Mouse (Mus musculus) gastrocnemius, postnatal 4 days (tissue): ENCODE measurements at regions not wholly inside any gene's neighbourhood (a gene's known extent, or its start where the extent isn't known, plus 50 kb on each side); places are given as distances from the start of the nearest gene placed in this dataset.

Experiments used
- DNase-seq, 2 experiments: peaks; one replicate each; pipeline ENCODE4 v3.0.0; 2021 to 2022; ENCODE audit warnings: low spot score in 2 of 2, mixed read lengths in 2 of 2

GRCm38 (mm10) chr15:94219907-94220306 is 245.3 kb downstream of the Adamts20 start:
- no peak for DNase-seq

- no peak for DNase-seq
These were observed 248.5 kb downstream of the Adamts20 start for GRCm38 (mm10) chr15:94216703-94217102.

- DNase-seq = no peak
These were observed 250.8 kb downstream of the Adamts20 start for GRCm38 (mm10) chr15:94214440-94214839.

GRCm38 (mm10) chr15:94213393-94213792 is 251.8 kb downstream of the Adamts20 start:
- no peak for DNase-seq

GRCm38 (mm10) chr15:94208476-94208875 is 256.7 kb downstream of the Adamts20 start:
- no peak for DNase-seq

- no peak for DNase-seq
These were observed 258.8 kb downstream of the Adamts20 start for GRCm38 (mm10) chr15:94206454-94206853.

GRCm38 (mm10) chr15:94205309-94205893 is 259.8 kb downstream of the Adamts20 start:
- DNase-seq = no peak

- DNase-seq = no peak
These were observed 275.1 kb downstream of the Adamts20 start for GRCm38 (mm10) chr15:94190081-94190488.

GRCm38 (mm10) chr15:94187588-94187987 is 277.6 kb downstream of the Adamts20 start:
- DNase-seq = no peak

- DNase-seq = no peak
These were observed 281.4 kb downstream of the Adamts20 start for GRCm38 (mm10) chr15:94183663-94184375.

- no peak for DNase-seq
These were observed 291.1 kb downstream of the Adamts20 start for GRCm38 (mm10) chr15:94174083-94174482.

GRCm38 (mm10) chr15:94160806-94161205 is 304.4 kb downstream of the Adamts20 start:
- no peak for DNase-seq

- no peak for DNase-seq
These were observed 325.7 kb downstream of the Adamts20 start for GRCm38 (mm10) chr15:94139534-94139958.

- no peak for DNase-seq
These were observed 327.9 kb downstream of the Adamts20 start for GRCm38 (mm10) chr15:94137159-94137952.

- DNase-seq = no peak
These were observed 352.4 kb downstream of the Adamts20 start for GRCm38 (mm10) chr15:94112801-94113200.

- DNase-seq = no peak
These were observed 358.0 kb downstream of the Adamts20 start for GRCm38 (mm10) chr15:94107186-94107716.

- DNase-seq = no peak
These were observed 374.6 kb downstream of the Adamts20 start for GRCm38 (mm10) chr15:94090644-94091043.

GRCm38 (mm10) chr15:94089856-94090255 is 375.4 kb downstream of the Adamts20 start:
- no peak for DNase-seq

- DNase-seq = no peak
These were observed 382.8 kb downstream of the Adamts20 start for GRCm38 (mm10) chr15:94082369-94082768.

GRCm38 (mm10) chr15:94077056-94077455 is 388.2 kb downstream of the Adamts20 start:
- DNase-seq = no peak

GRCm38 (mm10) chr15:94074161-94074950 is 390.9 kb downstream of the Adamts20 start:
- no peak for DNase-seq
